Mouse (Mus musculus): ENCODE data around the gene Slc44a1.

The Slc44a1 gene

DNA sequence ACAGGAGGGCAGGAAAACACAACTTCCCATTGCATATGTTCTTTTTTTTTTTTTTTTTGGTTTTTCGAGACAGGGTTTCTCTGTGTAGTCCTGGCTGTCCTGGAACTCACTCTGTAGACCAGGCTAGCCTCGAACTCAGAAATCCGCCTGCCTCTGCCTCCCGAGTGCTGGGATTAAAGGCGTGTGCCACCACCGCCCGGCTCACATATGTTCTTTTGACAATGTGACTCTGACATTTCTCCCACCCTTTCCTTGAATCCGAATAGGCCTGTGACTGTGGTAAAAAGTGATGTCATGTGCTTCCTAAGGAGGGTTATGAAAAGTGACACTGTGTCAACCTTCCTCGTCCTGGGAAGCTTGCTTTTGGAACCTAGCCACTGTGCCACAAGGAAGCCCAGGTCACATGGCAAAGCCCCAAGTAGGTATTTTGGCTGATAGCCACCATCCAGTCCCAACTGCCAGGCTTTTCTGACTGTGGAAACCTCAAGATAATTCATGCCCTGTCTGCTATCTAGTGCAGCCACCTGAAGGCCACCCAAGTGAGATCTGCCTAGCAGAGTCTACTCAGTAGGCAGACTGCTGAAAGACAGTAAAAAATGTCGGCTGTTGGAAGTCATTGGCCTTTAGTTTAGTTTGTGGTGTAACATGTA, 8.5 kb upstream of the Slc44a1 start:
- no peak for DNase-seq

GRCm38 (mm10) chr4:53437110-53437755, 3.0 kb upstream of the Slc44a1 start:
- peak; percentile 69 for DNase-seq

- DNase-seq = peak; percentile 23
Measured at GRCm38 (mm10) chr4:53438386-53438785, 1.8 kb upstream of the Slc44a1 start.

GRCm38 (mm10) chr4:53438836-53439480, 1.3 kb upstream of the Slc44a1 start:
- no peak for DNase-seq

DNA sequence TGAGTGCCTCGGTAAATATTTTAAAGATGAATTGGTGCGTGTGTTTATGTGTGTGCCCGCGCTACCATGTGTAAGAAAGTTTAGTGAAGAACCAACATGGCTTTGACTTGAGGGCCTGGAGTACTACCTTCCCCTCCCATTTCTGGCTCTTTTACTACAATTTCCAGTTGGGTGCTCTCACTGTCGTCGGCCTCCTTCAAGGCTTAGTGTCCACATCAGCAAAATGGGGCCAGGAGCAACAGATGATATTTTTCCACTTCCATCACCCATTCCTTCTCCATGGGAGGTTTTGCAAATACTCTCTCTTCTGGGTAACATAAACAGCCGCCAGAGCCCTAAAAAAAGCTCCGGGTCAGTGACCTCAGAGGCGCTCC, 590 bp upstream of the Slc44a1 start:
- no peak for DNase-seq

GRCm38 (mm10) chr4:53440816-53441571, 781 bp downstream of the Slc44a1 start:
- DNase-seq = peak; percentile 57

DNA sequence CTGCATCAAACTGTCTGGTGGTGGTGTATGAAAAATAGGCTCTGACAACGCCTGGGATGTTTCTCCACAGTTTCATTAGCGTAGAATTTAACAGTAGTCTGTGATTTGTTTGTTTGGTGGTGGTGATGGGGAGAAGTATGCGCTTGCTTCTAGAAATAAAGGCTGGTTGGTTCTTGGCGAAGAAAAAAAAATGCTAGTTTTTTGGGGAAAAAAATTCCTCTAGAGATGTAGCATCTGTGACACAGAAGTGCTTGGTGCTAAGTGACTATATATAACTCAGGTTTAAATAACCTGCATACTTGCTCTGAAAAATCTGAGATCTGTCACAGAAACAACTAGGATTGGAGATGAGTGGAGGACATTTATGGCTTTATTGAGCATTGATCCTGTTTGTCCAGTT, 1.5 kb downstream of the Slc44a1 start:
- DNase-seq = no peak

GRCm38 (mm10) chr4:53446216-53446615, 6.0 kb downstream of the Slc44a1 start:
- DNase-seq = no peak

- DNase-seq = peak; percentile 47
Measured at GRCm38 (mm10) chr4:53447773-53448172, 7.6 kb downstream of the Slc44a1 start.

DNA sequence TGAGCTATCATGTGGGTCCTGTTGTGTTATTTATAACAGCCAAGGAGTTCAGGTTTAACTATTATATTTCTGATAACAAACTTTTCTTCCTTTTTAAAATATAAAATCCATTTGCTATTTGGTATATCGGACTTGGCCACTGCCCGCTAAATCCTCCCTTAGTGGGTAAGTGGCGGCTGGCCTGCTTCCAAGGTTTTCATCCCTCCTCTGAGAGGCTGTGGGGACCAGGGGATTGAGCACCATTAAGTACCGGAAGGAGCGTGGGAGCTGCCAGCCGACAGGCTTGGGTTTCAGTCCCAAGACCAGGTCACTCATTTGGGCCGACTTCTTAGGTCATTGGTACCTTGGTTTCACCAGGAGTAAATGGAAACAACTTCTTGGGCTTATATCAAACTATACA, 10.5 kb downstream of the Slc44a1 start:
- no peak for DNase-seq

DNA sequence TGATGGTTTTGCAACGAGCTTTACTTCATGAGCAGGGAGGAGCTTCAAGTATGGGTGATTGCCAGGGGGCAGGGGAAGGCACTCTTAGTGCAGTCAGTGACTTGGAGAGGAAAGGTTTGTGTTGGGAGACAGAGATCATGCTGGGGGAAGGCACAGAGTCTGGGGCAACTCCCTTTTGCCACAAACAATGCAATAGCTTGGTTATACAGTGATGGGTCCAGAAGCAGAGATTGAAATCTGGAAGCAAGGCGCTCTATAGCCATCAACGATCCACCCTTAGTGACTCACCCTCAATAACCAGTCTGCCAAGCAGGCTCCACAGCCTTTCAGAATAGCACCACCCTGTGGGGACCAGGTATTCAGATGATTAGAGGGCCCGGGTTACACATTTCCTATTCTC, 11.7 kb downstream of the Slc44a1 start:
- DNase-seq = no peak

DNA sequence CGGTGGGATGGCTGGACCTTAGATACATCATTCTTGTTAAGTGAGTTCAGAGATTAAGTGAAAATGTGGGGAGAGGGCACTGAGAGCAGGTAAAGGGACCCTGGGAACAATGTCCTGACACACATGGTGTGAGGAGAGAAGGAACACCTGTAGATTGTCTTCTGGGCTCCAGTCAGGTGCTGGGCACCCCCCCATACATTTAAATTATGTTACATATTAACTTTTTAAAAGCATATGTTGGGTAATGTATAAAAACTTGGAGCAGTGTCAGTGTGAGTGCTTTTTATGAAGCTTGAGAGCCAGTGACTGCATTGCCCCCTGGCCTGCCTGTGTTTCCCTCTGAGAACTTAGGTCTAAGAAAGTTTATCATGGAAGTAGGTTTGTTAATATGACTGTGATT, 12.2 kb downstream of the Slc44a1 start:
- no peak for DNase-seq

DNA sequence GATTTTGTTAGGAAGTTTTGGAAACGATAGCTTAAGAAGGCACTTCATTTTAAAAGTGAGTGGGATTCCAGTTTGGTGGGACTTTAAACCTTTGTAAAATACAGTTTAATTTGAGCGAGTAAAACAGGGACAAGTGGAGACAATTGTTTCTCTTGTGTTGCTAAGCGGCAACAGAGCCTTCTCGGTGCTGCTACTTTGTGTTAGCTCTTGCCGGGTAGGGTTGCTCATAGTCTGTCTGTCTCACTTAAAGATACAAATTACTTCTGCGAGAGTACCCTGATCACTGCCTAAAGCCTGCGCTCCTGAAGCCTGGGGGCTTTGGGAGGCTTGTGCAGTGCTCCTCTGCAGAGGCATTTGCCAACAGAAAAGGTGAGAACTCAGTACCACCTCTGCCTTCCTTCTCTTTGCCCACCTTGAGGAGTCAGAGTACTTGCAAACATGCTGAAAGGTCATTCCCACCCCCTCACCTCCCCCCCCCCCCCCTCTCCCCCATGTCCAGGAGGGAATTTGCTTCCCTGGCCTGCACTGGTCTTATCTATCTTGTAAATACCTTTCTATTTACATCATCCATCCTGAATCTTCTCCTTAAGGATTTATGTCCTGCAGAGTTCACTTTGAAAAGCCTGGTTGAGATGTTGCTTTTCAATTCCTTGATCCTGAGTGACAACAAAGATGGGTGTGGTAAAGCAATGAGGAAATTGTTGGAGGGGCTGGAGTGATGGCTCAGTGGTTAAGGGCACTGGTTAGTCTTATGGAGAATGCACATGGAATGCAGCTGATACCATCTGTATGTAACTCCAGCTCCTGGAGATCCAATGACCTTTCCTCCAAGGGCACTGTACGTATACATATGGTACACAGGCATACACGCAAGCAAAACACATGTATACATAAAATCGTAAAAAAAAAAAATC, 13.0 kb downstream of the Slc44a1 start:
- no peak for DNase-seq

DNA sequence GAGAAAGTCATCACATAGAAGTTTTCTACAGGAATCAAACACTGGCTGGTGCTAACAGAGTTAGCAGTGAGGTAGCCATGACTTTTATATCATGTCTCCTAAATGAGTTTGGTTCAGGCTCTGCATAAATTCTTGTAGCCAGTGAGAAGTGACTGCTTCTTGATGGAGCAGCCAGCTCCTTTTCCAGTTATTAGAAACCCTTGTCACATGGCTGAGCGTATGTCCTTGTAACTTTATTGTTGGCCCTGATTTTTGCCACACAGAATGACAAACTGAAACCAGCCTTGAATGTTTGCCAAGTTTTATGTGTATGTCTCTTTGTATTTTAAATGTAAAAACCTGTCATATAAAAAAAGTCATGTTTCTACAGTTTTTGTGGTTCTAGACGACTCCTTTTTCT, 15.7 kb downstream of the Slc44a1 start:
- no peak for DNase-seq

DNA sequence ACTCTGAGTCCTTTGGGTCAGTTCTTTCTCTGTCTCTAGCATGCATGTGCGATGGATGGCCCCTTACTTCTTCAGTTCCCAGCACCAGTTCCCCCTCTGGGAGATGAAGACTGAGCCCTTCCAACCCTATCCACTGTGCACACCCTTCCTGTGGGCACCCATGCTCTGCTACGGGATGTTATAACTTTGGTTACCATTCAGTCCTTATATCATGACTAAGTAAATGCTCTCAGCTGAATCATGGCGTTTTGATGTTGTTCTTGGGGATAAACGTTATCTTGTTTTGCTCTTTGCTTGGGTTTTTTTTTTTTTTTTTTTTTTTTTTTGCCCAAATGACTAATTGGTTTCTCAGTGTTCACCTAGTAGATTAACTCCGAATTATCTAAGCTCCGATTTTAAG, 16.4 kb downstream of the Slc44a1 start:
- no peak for DNase-seq

DNA sequence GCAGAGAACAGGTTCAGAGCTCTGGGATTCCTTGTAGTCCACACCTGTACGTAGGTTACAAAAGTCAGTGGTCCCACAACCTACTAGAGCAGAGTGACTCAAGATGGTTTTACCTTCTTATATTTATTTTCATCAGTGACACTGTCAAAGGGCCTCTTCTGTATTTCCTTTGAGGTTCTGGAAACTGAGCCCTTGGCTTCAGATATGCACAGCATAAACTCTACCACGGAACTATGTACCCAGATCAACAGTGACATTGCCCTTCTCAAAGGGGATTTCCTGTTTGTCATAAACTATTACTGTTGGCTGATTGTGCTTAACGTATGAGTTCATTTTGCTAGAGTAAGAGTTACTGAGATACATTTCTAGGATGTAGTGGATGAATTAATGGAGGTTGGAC, 18.3 kb downstream of the Slc44a1 start:
- DNase-seq = no peak

GRCm38 (mm10) chr4:53459697-53460096, 19.5 kb downstream of the Slc44a1 start:
- no peak for DNase-seq

DNA sequence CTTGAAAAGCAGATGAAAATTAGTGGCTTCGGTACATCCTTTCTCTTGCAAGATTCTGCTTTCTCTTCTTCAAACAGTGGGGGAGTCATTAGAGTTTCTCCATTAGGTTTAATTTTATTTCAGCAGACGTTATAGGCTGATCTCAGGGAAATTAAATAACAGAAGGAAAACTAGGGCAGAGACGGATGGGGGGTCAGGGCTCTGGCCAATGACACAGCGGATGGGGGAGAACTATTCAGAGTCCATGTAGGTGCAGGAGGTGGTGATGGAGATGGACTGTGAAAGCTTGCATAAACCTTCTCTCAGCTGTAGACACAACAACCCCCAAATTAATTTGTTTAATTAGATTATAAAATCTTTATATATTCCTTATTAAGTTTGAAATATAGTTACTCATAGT, 20.8 kb downstream of the Slc44a1 start:
- no peak for DNase-seq

DNA sequence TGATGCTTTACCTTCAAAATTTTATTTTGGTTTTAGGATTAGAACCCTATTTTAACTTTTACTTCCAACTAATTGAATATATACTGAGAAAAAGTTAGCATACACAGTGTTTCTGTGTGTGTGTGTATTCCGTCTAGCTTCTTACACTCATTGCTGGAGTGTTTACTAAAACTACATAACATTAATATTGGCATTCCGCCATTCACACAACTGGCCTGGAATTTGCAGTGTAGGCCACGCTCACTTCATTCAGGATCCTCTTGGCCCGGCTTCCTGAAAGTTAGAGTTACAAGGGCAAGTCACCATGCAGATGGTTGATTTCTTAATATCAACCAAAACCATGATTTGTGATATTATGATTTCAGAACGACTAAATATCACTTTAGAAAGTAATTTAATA, 21.9 kb downstream of the Slc44a1 start:
- no peak for DNase-seq

- DNase-seq = no peak
Measured at GRCm38 (mm10) chr4:53462505-53463251, 22.5 kb downstream of the Slc44a1 start.

DNA sequence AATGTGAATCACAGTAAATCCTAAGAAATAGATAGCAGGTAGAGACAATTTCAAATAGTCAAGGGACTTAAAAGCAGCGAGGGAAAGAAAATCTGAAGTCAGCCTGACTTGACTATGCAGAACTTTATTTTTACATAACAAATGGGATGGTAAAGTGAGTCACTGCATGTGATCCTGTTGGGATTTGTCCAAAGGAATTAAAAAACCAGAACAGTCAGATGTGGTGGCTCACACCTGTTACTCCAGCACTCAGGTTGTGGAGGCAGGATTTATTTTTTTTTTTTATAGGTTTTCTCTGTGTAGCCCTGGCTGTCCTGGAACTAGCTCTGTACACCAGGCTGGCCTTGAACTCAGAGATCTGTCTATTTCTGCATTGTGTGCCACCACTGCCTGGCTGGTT, 25.7 kb downstream of the Slc44a1 start:
- no peak for DNase-seq

DNA sequence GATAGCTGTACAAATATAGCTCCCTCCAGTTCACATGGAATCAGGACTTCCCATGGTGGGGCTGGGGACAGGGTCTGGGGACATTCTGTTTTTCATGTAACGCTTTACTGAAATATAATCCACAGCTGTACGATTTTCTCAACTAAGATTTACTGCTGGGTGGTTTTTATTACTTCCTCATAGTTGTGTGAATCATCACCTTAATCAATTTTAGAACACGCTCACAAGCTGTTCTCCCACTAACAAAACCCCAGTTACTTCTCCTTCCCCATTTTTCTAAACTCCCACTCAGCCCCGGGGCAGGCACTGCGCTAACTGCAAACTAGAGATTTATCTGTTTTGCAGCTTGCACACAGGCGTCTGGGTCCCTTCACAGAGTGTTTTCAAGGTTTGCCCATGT, 28.8 kb downstream of the Slc44a1 start:
- DNase-seq = peak; percentile 41

All from layer of hippocampus, adult 9-11 months (tissue).